ENCODE assay signal across 8 mouse cellular contexts in the genomic region with DNA sequence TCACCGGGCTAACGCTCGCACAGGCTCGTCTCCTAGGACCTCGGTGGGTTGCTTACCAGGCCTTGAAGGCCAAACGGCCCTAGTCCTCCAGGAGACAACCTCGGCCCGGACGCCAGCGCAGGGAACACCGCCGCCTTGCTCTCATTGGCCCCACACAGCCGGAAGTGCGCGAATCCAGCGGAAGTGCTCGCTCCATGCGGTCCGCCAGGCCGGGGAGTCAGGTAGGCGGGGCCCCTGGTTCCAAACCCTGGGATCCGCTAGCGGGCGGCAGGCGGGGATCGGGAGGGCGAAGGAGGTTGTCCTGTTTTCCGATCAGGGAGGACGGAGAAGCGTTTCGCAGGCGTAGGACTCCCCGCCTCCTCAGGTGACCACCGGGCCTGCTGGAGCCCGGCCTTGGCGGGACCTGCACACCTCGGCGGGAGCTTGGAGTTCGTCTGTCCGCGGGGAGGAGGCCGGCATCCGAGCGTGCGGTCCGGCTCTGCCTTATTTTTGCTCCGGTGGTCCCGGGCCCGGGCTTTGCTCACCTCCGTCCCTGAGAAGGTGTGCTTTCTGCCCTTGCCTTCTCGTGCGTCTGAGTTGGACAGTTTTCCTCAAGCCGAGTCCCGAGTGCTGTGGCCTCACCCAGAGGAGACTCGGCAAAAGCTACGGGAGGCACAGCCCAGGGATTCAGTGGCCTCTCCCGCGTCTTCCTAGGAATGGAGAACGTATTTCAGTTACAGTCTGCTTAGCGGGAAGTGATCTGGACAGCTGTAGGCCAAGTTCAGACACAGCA. TPM values are rescaled to one million over a fixed set of nuclear protein-coding genes. Genes with fewer than 3 reads are reported as not detected.
DNase-seq lines count a peak whose midpoint lies in the region; ATAC-seq and TF ChIP-seq lines count a peak whose summit lies in the region.

A gene (minus strand): TSS at position 150 of the 772 bp plus-strand sequence.
A gene (plus strand): TSS at position 177 of the 772 bp plus-strand sequence.

- peak within 1 kb of the TSS; percentile 88 for H3K4me2 ChIP-seq in heart, embryonic 15.5 days
- H3K4me2 ChIP-seq in liver, embryonic 14.5 days (ENCODE audit: low read depth), result peak within 1 kb of the TSS; percentile 80
- peak within 1 kb of the TSS; percentile 80 for H3K4me2 ChIP-seq in neural tube, embryonic 11.5 days (ENCODE audit: low read depth)
- H3K4me2 ChIP-seq in stomach, postnatal 0 days (replicated peaks; ENCODE audit: low read depth), result peak within 1 kb of the TSS; percentile 81

- peak within 1 kb of the TSS; percentile 79 for H3K9ac ChIP-seq in heart, embryonic 15.5 days
- H3K9ac ChIP-seq in liver, embryonic 14.5 days (replicated peaks), result peak within 1 kb of the TSS; percentile 80
- H3K9ac ChIP-seq in neural tube, embryonic 11.5 days (ENCODE audit: low read length), result peak within 1 kb of the TSS; percentile 64
- H3K9ac ChIP-seq in stomach, postnatal 0 days (ENCODE audit: low read length), result peak within 1 kb of the TSS; percentile 64

- peak within 1 kb of the TSS; percentile 81 for H3K4me3 ChIP-seq in heart, embryonic 15.5 days
- peak within 1 kb of the TSS; percentile 62 to 78 for H3K4me3 ChIP-seq in liver, embryonic 14.5 days (ENCODE audit: insufficient read depth in 1 of 2, low read depth in 2 of 2, low read length in 2 of 2)
- H3K4me3 ChIP-seq in neural tube, embryonic 11.5 days (ENCODE audit: low read depth, low read length), result peak within 1 kb of the TSS; percentile 73
- H3K4me3 ChIP-seq in stomach, postnatal 0 days (ENCODE audit: low read depth, low read length), result peak within 1 kb of the TSS; percentile 69

- under 1% methylated on average over 59 of the region's 60 CpGs for WGBS in heart, embryonic 15.5 days
- under 1% methylated on average over 60 of the region's 60 CpGs for WGBS in liver, embryonic 14.5 days (ENCODE audit: insufficient replicate concordance)
- WGBS in neural tube, embryonic 11.5 days, result 0% methylated on average over 59 of the region's 60 CpGs
- under 1% methylated on average over 60 of the region's 60 CpGs for whole genome bisulfite sequencing in stomach, postnatal 0 days

- no peaks in the 10 kb centered on the region for H3K9me3 ChIP-seq in heart, embryonic 15.5 days (replicated peaks)
- H3K9me3 ChIP-seq in liver, embryonic 14.5 days (ENCODE audit: control insufficient read depth, low read length), result no peaks in the 10 kb centered on the region
- H3K9me3 ChIP-seq in neural tube, embryonic 11.5 days (ENCODE audit: control insufficient read depth, low read length), result no peaks in the 10 kb centered on the region
- no peaks in the 10 kb centered on the region for H3K9me3 ChIP-seq in stomach, postnatal 0 days (ENCODE audit: control insufficient read depth, low read length)

- peak; percentile 24 for TF ChIP-seq CTCF in liver, embryonic 14.5 days (IDR thresholded peaks at IDR 0.05; ENCODE audit: low read depth)
- TF ChIP-seq CTCF in stomach, postnatal 0 days (IDR thresholded peaks at IDR 0.05; ENCODE audit: low read depth), result peak; percentile 42

- no peaks in the 10 kb centered on the region for H3K27me3 ChIP-seq in heart, embryonic 15.5 days
- H3K27me3 ChIP-seq in liver, embryonic 14.5 days (ENCODE audit: control insufficient read depth, insufficient read depth, low read length), result no peaks in the 10 kb centered on the region
- no peaks in the 10 kb centered on the region for H3K27me3 ChIP-seq in neural tube, embryonic 11.5 days (ENCODE audit: control insufficient read depth, insufficient read depth, low read length)
- H3K27me3 ChIP-seq in stomach, postnatal 0 days (ENCODE audit: control insufficient read depth, insufficient read depth, low read length), result no peaks in the 10 kb centered on the region

- peak within 1 kb of the TSS; percentile 90 for H3K27ac ChIP-seq in heart, embryonic 15.5 days
- H3K27ac ChIP-seq in liver, embryonic 14.5 days, result peak within 1 kb of the TSS; percentile 42
- 0 out of 2 replicates have a peak within 1 kb of the TSS, but pooled peaks have one; percentile 41 for H3K27ac ChIP-seq in neural tube, embryonic 11.5 days (ENCODE audit: low read depth, low read length)
- H3K27ac ChIP-seq in stomach, postnatal 0 days (replicated peaks), result peak within 1 kb of the TSS; percentile 73

- peak; percentile 71 for DNase-seq in c-Kit-negative CD71-positive TER-119-positive erythroid progenitor cells, embryonic 14.5 days (ENCODE audit: low read depth, low spot score)
- peak; percentile 82 for DNase-seq in fibroblast of lung, adult 2 months (ENCODE audit: low read depth)
- peak; percentile 94 to 98 for DNase-seq in kidney, postnatal 25 days
- DNase-seq in liver, embryonic 14.5 days (ENCODE audit: low read depth in 3 of 3, low spot score in 3 of 3), result peak; percentile 81 to 83 (median 82)
- peak; percentile 95 for DNase-seq in neural tube, embryonic 11.5 days (ENCODE audit: low spot score)
- peak; percentile 96 for DNase-seq in stomach, postnatal 0 days (ENCODE audit: low spot score)

- peaks cover 19% of the 10 kb centered on the region for H3K4me1 ChIP-seq in heart, embryonic 15.5 days (replicated peaks)
- peaks cover 6 to 7% of the 10 kb centered on the region in 2 experiments for H3K4me1 ChIP-seq in liver, embryonic 14.5 days (replicated peaks; ENCODE audit: control insufficient read depth in 2 of 2, insufficient read depth in 2 of 2, low read length in 1 of 2)
- H3K4me1 ChIP-seq in neural tube, embryonic 11.5 days (ENCODE audit: control insufficient read depth, insufficient read depth, low read length), result peaks cover 7% of the 10 kb centered on the region
- peaks cover 6% of the 10 kb centered on the region; the same call in 1 of the 2 replicates for H3K4me1 ChIP-seq in stomach, postnatal 0 days (replicated peaks; ENCODE audit: control insufficient read depth, insufficient read depth)

- ATAC-seq in CD4-positive, CD25-positive, alpha-beta regulatory T cell, adult 4 months, result peak; percentile 95
- ATAC-seq in heart, embryonic 15.5 days (replicated peaks; ENCODE audit: insufficient number of reproducible peaks, insufficient read depth, low FRiP score, low read depth), result peak; percentile 97
- ATAC-seq in liver, embryonic 14.5 days (ENCODE audit: insufficient read depth), result peak; percentile 98
- peak; percentile 97 for ATAC-seq in neural tube, embryonic 11.5 days (ENCODE audit: insufficient read depth, low FRiP score, low TSS enrichment)
- peak; percentile 97 for ATAC-seq in stomach, postnatal 0 days (ENCODE audit: low FRiP score, low TSS enrichment)

- no peak for TF ChIP-seq EP300 in liver, embryonic 14.5 days (IDR thresholded peaks at IDR 0.05; ENCODE audit: low read depth)
- TF ChIP-seq EP300 in stomach, postnatal 0 days (optimal IDR thresholded peaks at IDR 0.05), result no peak

- peaks cover 35% of the 10 kb centered on the region for H3K36me3 ChIP-seq in heart, embryonic 15.5 days
- peaks cover 8% of the 10 kb centered on the region for H3K36me3 ChIP-seq in liver, embryonic 14.5 days (replicated peaks; ENCODE audit: control insufficient read depth, insufficient read depth, low read depth)
- peaks cover 8% of the 10 kb centered on the region; the same call in 1 of the 2 replicates for H3K36me3 ChIP-seq in neural tube, embryonic 11.5 days (ENCODE audit: control insufficient read depth, insufficient read depth, low read length)
- H3K36me3 ChIP-seq in stomach, postnatal 0 days (ENCODE audit: control insufficient read depth, insufficient read depth, low read length), result no peaks in the 10 kb centered on the region; the same call in 1 of the 2 replicates

RNA-seq across cellular contexts. Expression of the first gene that starts in this region (rescaled TPM):
- polyA plus RNA-seq in CD4-positive, CD25-positive, alpha-beta regulatory T cell, adult 4 months (2017; shearing (Covaris generic)), result 1 to 10 TPM; 7.3 to 8.2 TPM
- 11.5 and 12.7 TPM in 2 replicates for polyA plus RNA-seq in heart, embryonic 15.5 days (2015; fragmentation: Nextera tagmentation; extraction: Ambion mirVana)
- 3.2 and 3.8 TPM in 2 replicates for polyA plus RNA-seq in liver, embryonic 14.5 days (2012; rRNA removed)
- 4.7 and 5.9 TPM in 2 replicates for polyA plus RNA-seq in liver, embryonic 14.5 days (2014; fragmentation: Nextera tagmentation; extraction: Ambion mirVana)
- 14.6 and 14.9 TPM in 2 replicates for polyA plus RNA-seq in neural tube, embryonic 11.5 days (2014; fragmentation: Nextera tagmentation; extraction: Ambion mirVana)
- 6.1 and 6.5 TPM in 2 replicates for polyA plus RNA-seq in stomach, postnatal 0 days (2015; fragmentation: Nextera tagmentation; extraction: Ambion mirVana)

RNA-seq across cellular contexts. Expression of the second gene that starts in this region (rescaled TPM):
- 10 to 100 TPM; 29.0 to 43.3 TPM for polyA plus RNA-seq in CD4-positive, CD25-positive, alpha-beta regulatory T cell, adult 4 months (2017; shearing (Covaris generic))
- polyA plus RNA-seq in heart, embryonic 15.5 days (2015; fragmentation: Nextera tagmentation; extraction: Ambion mirVana), result 29.8 and 30.6 TPM in 2 replicates
- 5.6 and 9.1 TPM in 2 replicates for polyA plus RNA-seq in liver, embryonic 14.5 days (2012; rRNA removed)
- polyA plus RNA-seq in liver, embryonic 14.5 days (2014; fragmentation: Nextera tagmentation; extraction: Ambion mirVana), result 14.9 and 15.5 TPM in 2 replicates
- polyA plus RNA-seq in neural tube, embryonic 11.5 days (2014; fragmentation: Nextera tagmentation; extraction: Ambion mirVana), result 49.4 and 59.3 TPM in 2 replicates
- polyA plus RNA-seq in stomach, postnatal 0 days (2015; fragmentation: Nextera tagmentation; extraction: Ambion mirVana), result 18.9 and 22.5 TPM in 2 replicates

Comparison
In these comparisons a context has a peak if more than half of its experiments do, and no peak if none do; other contexts are left out.
1. Peak in every context shown above with its lines: DNase-seq, ATAC-seq, H3K4me3 ChIP-seq and H3K27ac ChIP-seq.